Mouse (Mus musculus): Measurements from ENCODE around the gene Cfp.

GRCm38 (mm10) chrX:20931364-20931763, at the start of gene Cfp:
- no peak for TF ChIP-seq CTCF (IDR thresholded peaks at IDR 0.05)
- TF ChIP-seq EP300 (IDR thresholded peaks at IDR 0.05): no peak
